Mouse (Mus musculus): ENCODE data around the gene Wdr46.
A peak's percentile ranks its signal among the peaks of the same experiment; 100 is the strongest.

Wdr46 gene

DNA sequence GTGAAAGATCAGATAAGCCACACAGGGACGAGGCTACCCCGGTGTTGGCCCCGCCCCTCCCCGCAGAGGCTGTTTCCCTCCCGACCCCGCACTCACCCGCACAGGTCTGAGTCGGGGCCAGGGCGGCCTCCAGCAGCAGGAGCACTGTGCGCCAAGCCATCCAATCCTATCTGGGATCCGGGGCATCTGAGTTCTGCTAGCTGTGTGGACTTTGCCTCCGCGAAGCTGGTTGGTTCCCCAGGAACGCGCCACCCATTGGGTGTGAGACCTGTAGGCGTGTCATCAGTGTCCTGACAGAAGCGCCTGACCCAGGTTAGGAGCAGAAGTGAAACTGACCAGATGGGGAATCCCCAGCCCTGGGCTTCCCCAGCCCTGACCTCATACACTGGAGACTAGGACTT is 38.2 kb downstream of the Wdr46 start:
- DNase-seq (ENCODE audit: low read depth, low spot score), result peak; percentile 88

DNA sequence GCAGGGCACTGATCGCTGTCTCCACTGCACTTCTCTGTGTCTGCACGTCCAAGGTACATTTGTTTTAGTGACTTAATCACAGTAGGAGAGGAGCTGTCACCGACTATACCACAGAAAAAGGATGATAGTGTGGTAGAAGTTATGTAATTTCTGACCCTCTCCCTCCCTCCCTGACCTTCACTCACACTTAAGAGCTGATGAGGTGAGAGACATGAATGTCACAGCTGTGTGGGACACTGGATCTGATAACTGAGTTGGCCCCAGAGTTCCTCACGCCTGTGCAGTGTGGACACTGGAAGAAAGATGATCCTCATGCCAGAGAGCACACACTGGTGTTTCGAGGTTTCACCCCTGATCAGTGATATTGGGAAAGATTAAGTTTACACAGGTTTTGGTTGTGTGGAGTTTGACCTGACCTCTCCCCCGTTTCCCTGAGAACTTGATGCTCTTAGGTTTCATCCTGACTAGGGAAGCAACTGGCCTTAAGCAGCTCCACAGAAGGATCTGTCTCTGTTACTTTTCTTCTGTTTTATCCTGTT is 39.1 kb downstream of the Wdr46 start:
- DNase-seq (ENCODE audit: low read depth, low spot score), result no peak

DNA sequence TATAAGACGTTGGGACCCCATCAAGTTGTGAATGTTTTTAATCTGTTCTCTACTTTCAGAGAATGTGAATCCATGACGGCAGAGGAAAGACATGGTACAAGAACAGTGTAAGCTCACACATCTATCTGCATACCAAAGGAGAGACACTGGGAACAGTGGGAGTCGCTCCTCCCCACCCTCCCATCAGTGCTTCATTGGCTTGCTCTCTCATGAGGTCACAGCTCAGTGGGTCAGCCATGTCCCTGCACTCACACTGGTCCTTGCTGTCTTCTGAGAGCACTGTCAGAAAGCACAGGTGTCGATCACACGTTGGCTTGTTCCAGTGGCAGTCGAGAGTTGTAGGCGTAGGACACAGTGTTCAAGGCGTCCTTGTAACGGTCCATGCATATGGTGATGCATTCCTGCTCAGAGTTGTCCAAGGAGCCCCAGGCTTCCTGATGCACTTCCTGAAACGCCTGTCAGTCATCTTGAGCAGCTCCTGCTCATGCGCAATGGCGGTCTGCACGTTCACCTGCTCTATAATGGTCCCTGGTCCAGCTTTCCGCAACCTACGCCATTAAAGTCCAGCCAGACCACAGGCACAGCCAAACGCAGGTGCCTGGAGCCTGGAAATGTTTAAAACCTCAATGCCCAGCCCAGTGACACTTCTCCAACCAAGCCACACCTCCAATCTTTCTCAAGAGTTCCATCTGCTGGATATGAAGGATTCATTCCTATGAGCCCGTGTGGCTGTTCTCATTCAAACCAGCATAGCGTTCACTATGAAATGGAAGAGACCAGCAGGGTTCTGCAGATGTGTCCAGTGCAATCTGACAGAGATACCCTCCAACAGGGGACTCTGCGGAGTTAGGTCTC is 39.9 kb downstream of the Wdr46 start:
- DNase-seq (ENCODE audit: low read depth, low spot score), result peak; percentile 21

DNA sequence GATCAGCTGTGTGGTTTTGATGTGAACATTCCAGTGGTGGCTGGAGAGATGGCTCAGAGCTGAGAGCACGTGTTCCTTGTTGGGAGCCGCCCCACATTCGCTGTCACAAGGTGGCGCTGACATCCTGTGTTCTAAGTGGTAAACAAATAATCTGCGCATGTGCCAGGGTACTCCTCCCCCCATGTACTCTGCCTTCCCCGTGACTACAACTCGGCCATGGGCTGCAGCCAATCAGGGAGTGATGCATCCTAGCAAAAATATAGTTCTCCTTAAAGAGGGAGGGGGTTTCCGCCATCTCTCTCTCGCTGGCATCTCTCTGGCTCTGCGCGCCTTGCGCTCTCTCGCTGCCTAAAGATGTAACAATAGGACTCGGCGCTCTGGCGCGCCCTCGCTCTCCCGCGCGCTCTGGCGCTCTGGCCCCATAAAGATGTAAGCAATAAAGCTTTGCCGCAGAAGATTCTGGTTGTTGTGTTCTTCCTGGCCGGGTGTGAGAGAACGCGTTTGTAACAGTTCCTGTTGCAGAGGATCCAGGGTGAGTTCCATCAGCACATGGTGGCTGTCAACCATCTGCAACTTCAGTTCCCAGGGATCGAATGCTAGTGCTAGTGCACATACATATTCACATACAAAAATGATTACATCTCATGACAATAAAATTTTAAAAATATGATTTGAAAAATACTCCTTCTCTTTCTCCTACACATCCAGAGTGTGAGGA is 40.9 kb downstream of the Wdr46 start:
- peak; percentile 98 for DNase-seq (ENCODE audit: low read depth, low spot score)

DNA sequence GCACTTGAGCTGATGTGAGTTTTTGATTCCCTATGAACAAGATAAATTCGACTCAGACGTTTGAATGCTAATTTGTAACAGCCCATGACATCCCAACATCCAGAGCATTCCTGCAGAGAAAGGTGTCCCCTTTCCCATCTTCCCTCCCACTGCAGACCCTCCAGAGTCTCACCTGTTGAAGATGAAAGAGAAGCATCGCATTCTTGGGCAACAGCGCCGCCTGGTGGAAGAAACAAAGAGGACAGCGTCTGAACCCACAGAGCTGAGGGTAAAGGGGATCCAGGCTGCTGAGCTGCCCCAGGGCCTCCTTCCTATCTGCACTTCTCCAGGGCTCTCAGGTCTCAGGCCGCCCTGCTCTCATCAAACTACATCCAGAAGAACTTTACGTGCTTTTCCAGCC is 41.7 kb downstream of the Wdr46 start:
- peak; percentile 84 for DNase-seq (ENCODE audit: low read depth, low spot score)

DNA sequence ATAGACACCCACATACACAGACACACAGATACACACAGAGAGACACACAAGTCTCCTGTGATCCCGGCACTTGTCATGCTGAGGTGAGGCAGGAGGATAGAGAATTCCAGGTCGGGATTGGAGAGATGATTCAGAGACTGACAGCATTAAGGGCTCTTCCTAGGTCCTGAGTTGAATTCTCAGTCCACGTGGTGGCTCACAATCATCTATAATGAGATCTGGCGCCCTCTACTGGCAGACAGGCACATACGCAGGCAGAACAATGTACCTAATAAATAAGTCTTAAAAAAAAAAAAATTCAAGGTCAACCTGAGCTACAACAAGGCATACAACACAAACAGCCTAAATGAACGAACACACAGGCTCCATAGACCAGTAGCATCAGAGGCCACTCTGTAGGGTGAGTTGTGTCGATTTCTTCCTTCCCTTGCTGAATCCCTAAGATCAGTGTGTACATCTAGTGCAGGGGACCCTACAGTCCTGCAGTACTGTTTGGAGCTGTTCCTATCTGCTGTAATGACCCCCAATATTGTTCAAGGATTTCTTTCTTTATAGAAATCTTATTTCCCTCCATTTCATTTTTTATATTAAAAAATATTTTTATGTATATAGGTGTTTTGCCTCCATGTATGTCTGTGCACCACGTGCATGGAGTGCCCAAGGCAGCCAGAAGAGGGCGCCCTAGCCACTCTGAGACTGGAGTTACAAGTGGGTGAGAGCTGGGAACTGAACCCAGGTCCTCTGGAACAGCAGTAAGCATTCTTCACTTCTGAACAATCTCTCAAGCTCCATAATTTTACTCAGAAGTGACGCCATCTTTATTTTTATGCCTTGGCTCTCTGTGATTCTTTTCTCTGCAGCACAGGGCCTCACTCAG is 51.6 kb downstream of the Wdr46 start:
- DNase-seq (ENCODE audit: low read depth, low spot score), result peak; percentile 91

DNA sequence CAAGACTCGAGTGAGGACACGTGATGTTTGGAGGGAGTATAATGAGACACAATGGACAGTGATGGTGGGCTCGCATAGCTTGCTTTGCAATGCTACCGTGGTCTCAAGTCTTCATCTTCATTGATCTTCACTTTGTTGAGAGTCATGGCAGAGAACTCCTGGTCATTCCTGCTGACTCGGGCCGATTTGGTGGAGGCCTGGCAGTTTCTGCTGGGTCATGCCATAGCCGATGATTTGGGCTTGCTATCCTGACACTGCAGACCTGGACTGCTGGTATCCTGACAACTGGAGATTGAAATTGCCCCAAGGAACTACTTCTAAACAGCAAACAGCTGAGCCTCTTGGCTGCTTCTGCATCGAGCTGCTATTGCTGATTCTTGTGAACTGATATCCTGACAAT is 54.5 kb downstream of the Wdr46 start:
- peak; percentile 30 for DNase-seq (ENCODE audit: low read depth, low spot score)

DNA sequence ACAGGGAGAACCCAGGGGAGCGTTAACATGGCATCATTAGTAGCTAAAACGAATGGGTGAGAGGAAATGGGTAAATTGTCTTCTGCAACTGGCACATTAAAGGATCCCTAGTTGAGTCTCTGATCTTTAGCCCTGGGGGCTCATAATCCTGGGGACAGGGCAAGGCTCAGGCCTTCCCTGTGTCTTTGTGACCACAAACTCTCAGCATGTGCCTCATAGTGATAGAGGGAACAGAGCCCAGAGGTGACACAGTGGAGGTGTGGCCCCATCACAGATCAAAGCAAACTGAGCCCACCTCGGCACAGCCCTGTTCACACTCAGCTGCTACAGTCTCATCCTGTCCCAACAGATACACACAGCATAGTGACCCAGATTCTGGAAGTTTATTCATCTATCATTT is 55.2 kb downstream of the Wdr46 start:
- peak; percentile 54 for DNase-seq (ENCODE audit: low read depth, low spot score)

DNA sequence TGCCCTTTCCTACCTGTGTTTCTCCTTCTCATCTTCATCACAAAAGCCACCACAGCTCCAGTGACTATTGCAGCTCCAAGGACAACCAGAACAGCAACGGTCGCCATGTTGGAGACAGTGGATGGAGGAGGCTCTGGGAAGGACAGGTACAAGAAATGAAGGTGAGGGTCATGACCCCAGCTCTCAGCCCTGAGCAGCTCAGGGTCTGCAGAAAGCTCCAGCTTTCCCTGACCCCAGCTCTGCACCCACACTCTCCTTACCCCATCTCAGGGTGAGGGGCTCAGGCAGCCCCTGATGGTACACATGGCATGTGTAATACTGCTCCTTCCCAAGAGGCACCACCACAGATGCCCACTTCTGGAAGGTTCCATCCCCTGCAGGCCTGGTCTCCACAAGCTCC is 56.6 kb downstream of the Wdr46 start:
- DNase-seq (ENCODE audit: low read depth, low spot score), result peak; percentile 28

DNA sequence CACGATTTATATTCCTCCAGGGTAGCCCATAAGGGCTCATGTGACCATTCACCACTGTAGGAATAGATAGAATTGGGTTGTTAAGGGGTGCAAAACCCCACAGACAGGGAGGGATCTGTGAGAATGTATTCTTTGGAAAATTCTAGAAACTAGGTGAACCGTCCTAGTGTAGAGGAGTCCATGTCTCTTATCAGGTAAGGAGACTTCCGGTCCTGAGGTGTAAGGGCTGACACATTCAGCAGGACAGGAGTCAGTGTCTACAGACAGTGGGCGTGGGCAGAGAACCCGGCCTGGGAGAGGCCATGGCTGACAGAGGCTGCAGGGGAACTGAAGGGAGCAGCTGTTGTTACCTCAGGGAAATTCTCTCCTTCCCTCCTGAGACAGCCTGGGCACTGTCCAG is 58.2 kb downstream of the Wdr46 start:
- peak; percentile 69 for DNase-seq (ENCODE audit: low read depth, low spot score)

All from CD4-positive, CD25-positive, alpha-beta regulatory T cell, adult 2 months (primary cell).